Mouse (Mus musculus) liver, embryonic 15.5 days (tissue): ENCODE measurements at regions not wholly inside any gene's neighbourhood (a gene's known extent, or its start where the extent isn't known, plus 50 kb on each side); places are given as distances from the start of the nearest gene placed in this dataset.

Source experiments
- ATAC-seq: fragments of 200-750 bp; cut with Nextera tagmentation; 2 replicates; pipeline ENCODE4 v1.8.0; 2017; ENCODE audit warnings: moderate number of reproducible peaks, mild to moderate bottlenecking, moderate library complexity; ENCODE audit not compliant: insufficient read depth
- H3K27ac ChIP-seq: fragments of 300-500 bp; sonication (generic); replicated peaks from 2 replicates; pipeline ENCODE4 v1.5.1; 2015; ENCODE audit warnings: mild to moderate bottlenecking, inconsistent platforms
- H3K27me3 ChIP-seq: fragments of 300-500 bp; sonication (generic); 2 replicates; pipeline ENCODE4 v1.6.1; 2015; ENCODE audit warnings: mild to moderate bottlenecking, inconsistent platforms
- H3K36me3 ChIP-seq: fragments of 300-500 bp; sonication (generic); replicated peaks from 2 replicates; pipeline ENCODE4 v1.6.1; 2015; ENCODE audit warnings: moderate library complexity, mild to moderate bottlenecking, inconsistent platforms
- H3K4me1 ChIP-seq: fragments of 300-500 bp; sonication (generic); replicated peaks from 2 replicates; pipeline ENCODE4 v1.6.1; 2015; ENCODE audit warnings: inconsistent platforms
- H3K4me2 ChIP-seq: fragments of 300-500 bp; sonication (generic); 2 replicates; pipeline ENCODE4 v1.6.1; 2015; ENCODE audit warnings: moderate library complexity, mild to moderate bottlenecking, inconsistent platforms
- H3K4me3 ChIP-seq: fragments of 300-500 bp; sonication (generic); replicated peaks from 2 replicates; pipeline ENCODE4 v1.5.1; 2015; ENCODE audit warnings: mild to moderate bottlenecking, inconsistent platforms
- H3K9ac ChIP-seq: fragments of 300-500 bp; sonication (generic); 2 replicates; pipeline ENCODE4 v1.6.1; 2015; ENCODE audit warnings: moderate library complexity, mild to moderate bottlenecking, inconsistent platforms
- H3K9me3 ChIP-seq: fragments of 300-500 bp; sonication (generic); replicated peaks from 2 replicates; pipeline ENCODE4 v1.6.1; 2016; ENCODE audit warnings: inconsistent platforms
- WGBS: fragments of 180-500 bp; shearing (Covaris S2); methylation state at CpG from one replicate; pipeline ENCODE4 v1.1.7; 2015; ENCODE audit warnings: mixed read lengths; ENCODE audit not compliant: insufficient replicate concordance; 5-methylcytosine and 5-hydroxymethylcytosine counted together

DNA sequence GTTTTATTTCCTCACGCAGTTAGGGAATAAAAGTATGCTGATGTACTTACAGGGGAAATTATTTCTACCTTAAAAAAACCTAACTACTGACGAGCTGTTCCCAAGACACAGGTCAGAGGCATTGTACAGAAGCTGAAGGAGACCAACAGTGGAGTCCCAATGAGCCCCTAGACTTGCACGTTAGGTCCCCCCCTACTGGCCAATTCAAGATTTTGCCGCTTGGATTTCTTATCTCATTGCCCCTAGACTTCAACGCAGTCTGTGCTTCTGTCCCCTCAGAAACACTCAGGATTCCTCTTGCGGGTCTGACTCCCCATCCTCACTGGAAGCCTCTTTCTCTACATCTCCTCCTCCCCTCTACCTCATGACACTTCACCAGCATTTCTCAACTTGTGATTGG lies 125.3 kb downstream of the Gm12728 start:
- Histone ChIP-seq H3K4me3 (no peak overlapping the region), H3K4me2 (no peak overlapping the region), H3K9me3 (no peaks in the 10 kb centered on the region), H3K9ac (no peak overlapping the region), H3K4me1 (no peaks in the 10 kb centered on the region), H3K27ac (no peak overlapping the region), H3K27me3 (no peaks in the 10 kb centered on the region), H3K36me3 (no peaks in the 10 kb centered on the region)
- 29% methylated on average over 6 of the region's 6 CpGs for WGBS
- ATAC-seq: no peak

- H3K9ac ChIP-seq: no peak overlapping the region
- WGBS: 77% methylated on average over 9 of the region's 9 CpGs
- H3K36me3 ChIP-seq: no peaks in the 10 kb centered on the region
- no peaks in the 10 kb centered on the region for H3K27me3 ChIP-seq
- no peak overlapping the region for H3K4me3 ChIP-seq
- H3K27ac ChIP-seq: no peak overlapping the region
- no peak for ATAC-seq
- no peaks in the 10 kb centered on the region for H3K9me3 ChIP-seq
- no peaks in the 10 kb centered on the region for H3K4me1 ChIP-seq
- no peak overlapping the region for H3K4me2 ChIP-seq
Observed at GRCm38 (mm10) chr4:105916229-105916628, 126.6 kb downstream of the Gm12728 start.

DNA sequence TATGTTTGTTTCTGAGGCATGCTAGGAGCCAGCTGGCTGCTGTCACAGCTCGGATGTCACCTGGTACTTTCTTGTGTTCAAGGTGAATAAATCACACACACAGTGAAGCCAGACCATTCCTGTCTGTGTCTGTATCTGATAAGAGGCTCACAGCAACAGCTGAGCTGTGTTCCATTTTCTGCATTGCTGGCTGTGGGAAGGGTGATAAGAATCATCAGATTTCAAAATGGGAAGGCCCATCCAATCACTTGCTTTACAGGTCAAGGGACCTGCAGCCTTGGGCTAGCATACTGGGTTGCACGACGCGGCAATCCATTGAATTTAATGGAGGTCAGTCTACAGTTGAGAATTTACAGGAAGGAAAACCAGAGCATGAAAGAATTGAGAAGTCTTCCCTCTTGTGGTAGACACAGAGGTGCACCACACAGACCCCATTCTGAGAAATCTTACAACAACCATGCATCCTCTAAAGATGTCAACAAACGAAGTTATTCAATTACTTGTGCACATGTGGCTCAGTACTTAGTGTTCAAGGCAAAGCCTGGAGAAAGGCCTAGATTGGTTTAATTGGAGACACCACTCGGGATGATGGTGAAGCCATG lies 135.2 kb downstream of the Gm12728 start:
- Histone ChIP-seq H3K4me1 (no peaks in the 10 kb centered on the region), H3K27me3 (no peaks in the 10 kb centered on the region), H3K4me3 (no peak overlapping the region), H3K9me3 (no peaks in the 10 kb centered on the region), H3K36me3 (no peaks in the 10 kb centered on the region), H3K4me2 (no peak overlapping the region), H3K27ac (no peak overlapping the region), H3K9ac (no peak overlapping the region)
- no peak for ATAC-seq
- WGBS: 52% methylated on average over 6 of the region's 6 CpGs

DNA sequence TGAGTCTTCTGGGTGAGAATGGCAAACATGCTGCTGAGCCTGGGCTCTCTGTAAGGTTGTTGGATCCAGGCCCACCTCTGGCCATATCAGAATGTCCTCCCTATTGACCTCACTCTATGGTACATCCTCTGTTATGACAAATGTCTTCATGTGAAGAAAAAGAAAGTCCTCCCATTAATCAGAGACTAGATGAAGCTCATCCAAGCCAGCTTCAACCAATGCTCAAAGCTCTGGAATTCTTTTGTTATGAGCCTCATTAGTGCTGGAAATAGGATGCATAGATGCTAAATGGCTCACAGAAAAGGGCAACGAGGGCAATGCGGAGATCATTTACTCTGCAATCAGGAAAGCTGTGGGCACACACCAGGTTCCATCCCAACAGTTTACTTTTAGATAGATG lies 135.8 kb downstream of the Gm12728 start:
- H3K4me2 ChIP-seq: no peak overlapping the region
- H3K27ac ChIP-seq: no peak overlapping the region
- H3K9me3 ChIP-seq: no peaks in the 10 kb centered on the region
- H3K4me3 ChIP-seq: no peak overlapping the region
- no peaks in the 10 kb centered on the region for H3K4me1 ChIP-seq
- no peak for ATAC-seq
- 54% methylated on average over 2 of the region's 2 CpGs for WGBS
- no peak overlapping the region for H3K9ac ChIP-seq
- no peaks in the 10 kb centered on the region for H3K27me3 ChIP-seq
- no peaks in the 10 kb centered on the region for H3K36me3 ChIP-seq

- no peak overlapping the region for H3K4me3 ChIP-seq
- H3K4me2 ChIP-seq: no peak overlapping the region
- no peaks in the 10 kb centered on the region for H3K9me3 ChIP-seq
- WGBS: 71% methylated on average over 10 of the region's 10 CpGs
- no peaks in the 10 kb centered on the region for H3K27me3 ChIP-seq
- no peak for ATAC-seq
- no peaks in the 10 kb centered on the region for H3K4me1 ChIP-seq
- H3K27ac ChIP-seq: no peak overlapping the region
- no peak overlapping the region for H3K9ac ChIP-seq
- no peaks in the 10 kb centered on the region for H3K36me3 ChIP-seq
Observed at GRCm38 (mm10) chr4:105929658-105930057, 140.0 kb downstream of the Gm12728 start.

DNA sequence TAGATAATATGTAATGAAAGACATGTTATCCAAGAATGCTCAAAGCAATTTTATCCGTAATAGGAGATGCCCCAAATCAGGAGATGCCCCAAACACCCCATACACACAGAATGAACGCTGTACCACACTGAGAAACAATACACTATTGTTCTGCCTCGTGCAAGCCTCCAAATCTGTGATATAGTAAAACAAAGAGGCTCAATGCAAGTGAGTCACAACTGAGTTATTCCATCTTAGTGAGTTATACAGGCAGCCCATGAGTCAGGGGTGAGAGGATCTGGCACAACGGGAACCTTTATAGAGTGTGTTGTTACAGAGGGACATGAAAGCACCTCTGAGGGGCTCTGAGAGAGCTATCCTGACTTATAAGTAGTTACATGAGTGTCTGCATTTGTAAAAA lies 145.3 kb downstream of the Gm12728 start:
- Histone ChIP-seq H3K9me3 (no peaks in the 10 kb centered on the region), H3K4me2 (no peak overlapping the region), H3K9ac (no peak overlapping the region), H3K4me1 (no peaks in the 10 kb centered on the region), H3K27ac (no peak overlapping the region), H3K36me3 (no peaks in the 10 kb centered on the region), H3K27me3 (no peaks in the 10 kb centered on the region), H3K4me3 (no peak overlapping the region)
- no peak for ATAC-seq
- WGBS: 46% methylated on average over 4 of the region's 4 CpGs

DNA sequence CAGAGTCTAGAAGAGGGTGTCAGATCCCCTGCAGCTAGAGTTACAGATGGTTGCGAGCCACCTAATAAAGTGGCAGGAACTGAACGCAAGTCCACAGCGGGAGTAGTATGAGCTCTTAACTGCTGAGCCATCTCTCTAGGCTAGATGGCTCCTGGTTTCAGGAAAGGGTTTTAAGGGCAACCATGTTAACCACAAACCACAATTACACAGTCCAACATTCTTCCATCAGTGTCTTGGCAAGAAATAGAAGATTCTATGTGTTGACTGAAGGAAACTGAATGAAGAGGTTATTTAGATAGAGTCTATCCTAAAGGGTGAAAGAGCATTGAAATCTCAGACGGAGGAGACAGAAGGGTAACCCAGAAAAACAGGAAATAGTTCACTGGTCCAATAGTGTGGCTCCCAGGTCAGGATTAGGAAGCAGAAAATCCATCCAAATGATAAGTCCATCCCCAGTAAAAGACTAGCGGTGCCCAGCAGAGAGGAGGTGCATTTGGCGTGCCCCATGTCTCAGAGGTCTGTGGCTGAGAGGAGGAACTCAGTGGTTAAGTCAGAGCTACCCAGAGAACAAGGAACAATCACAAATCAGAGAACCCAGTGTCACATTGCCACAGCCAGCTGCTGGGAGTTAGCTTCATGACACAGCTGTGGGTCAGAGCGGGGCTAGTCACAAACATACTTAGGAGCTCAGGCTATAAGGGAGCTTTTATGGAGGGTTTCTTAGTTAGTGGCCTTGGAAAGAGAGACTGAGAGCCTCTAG lies 147.3 kb downstream of the Gm12728 start:
- H3K27ac ChIP-seq: no peak overlapping the region
- H3K4me3 ChIP-seq: no peak overlapping the region
- 26% methylated on average over 7 of the region's 7 CpGs for WGBS
- H3K36me3 ChIP-seq: no peaks in the 10 kb centered on the region
- no peak overlapping the region for H3K9ac ChIP-seq
- ATAC-seq: no peak
- H3K27me3 ChIP-seq: no peaks in the 10 kb centered on the region
- no peaks in the 10 kb centered on the region for H3K4me1 ChIP-seq
- H3K9me3 ChIP-seq: no peaks in the 10 kb centered on the region
- H3K4me2 ChIP-seq: no peak overlapping the region

- Histone ChIP-seq H3K9me3 (no peaks in the 10 kb centered on the region), H3K9ac (no peak overlapping the region), H3K27me3 (no peaks in the 10 kb centered on the region), H3K36me3 (no peaks in the 10 kb centered on the region), H3K4me2 (no peak overlapping the region), H3K4me1 (no peaks in the 10 kb centered on the region), H3K4me3 (no peak overlapping the region), H3K27ac (no peak overlapping the region)
- ATAC-seq: no peak
- WGBS: 57% methylated on average over 6 of the region's 6 CpGs
Observed at GRCm38 (mm10) chr4:105937587-105937986, 147.9 kb downstream of the Gm12728 start.

DNA sequence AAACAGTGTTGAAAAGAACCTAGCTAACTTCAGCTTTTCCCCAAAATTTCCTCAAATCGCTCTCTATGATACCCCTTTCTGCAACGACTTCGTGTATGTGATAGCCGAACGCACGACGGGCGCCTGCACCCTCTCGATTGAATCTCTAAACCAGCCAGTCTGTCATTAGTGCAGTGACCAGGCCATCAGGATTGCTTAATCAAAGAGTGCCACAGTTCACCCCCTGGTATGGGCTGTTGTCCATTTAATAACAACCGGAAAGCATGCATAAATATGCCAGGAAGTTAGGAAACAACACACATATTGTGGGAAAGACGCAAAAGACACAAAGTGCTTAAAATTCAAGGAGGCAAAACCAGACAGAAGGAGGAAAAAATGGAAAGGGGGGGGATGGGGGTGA lies 149.2 kb downstream of the Gm12728 start:
- no peaks in the 10 kb centered on the region for H3K4me1 ChIP-seq
- no peak overlapping the region for H3K27ac ChIP-seq
- no peak for ATAC-seq
- no peaks in the 10 kb centered on the region for H3K27me3 ChIP-seq
- no peak overlapping the region for H3K4me2 ChIP-seq
- 79% methylated on average over 11 of the region's 11 CpGs for WGBS
- no peaks in the 10 kb centered on the region for H3K36me3 ChIP-seq
- no peaks in the 10 kb centered on the region for H3K9me3 ChIP-seq
- no peak overlapping the region for H3K9ac ChIP-seq
- no peak overlapping the region for H3K4me3 ChIP-seq

- Histone ChIP-seq H3K9ac (no peak overlapping the region), H3K9me3 (no peaks in the 10 kb centered on the region), H3K36me3 (no peaks in the 10 kb centered on the region), H3K27me3 (no peaks in the 10 kb centered on the region), H3K4me3 (no peak overlapping the region), H3K27ac (no peak overlapping the region), H3K4me1 (no peaks in the 10 kb centered on the region), H3K4me2 (no peak overlapping the region)
- WGBS: 61% methylated on average over 11 of the region's 11 CpGs
- no peak for ATAC-seq
Observed at GRCm38 (mm10) chr4:105939636-105940199, 150.0 kb downstream of the Gm12728 start.

GRCm38 (mm10) chr4:105940891-105941290 lies 151.2 kb downstream of the Gm12728 start:
- no peaks in the 10 kb centered on the region for H3K36me3 ChIP-seq
- whole genome bisulfite sequencing: 41% methylated on average over 7 of the region's 7 CpGs
- H3K27me3 ChIP-seq: no peaks in the 10 kb centered on the region
- no peak overlapping the region for H3K9ac ChIP-seq
- no peak for ATAC-seq
- H3K9me3 ChIP-seq: no peaks in the 10 kb centered on the region
- H3K4me2 ChIP-seq: no peak overlapping the region
- no peak overlapping the region for H3K27ac ChIP-seq
- no peaks in the 10 kb centered on the region for H3K4me1 ChIP-seq
- no peak overlapping the region for H3K4me3 ChIP-seq
